Mouse (Mus musculus): ENCODE results near the gene Phlda2.

- TF ChIP-seq CTCF (conservative IDR thresholded peaks at IDR 0.05; ENCODE audit: low read length) = no peak
- no peak for TF ChIP-seq NANOG (IDR thresholded peaks at IDR 0.05; ENCODE audit: borderline replicate concordance, low read length)
- no peak for TF ChIP-seq POU5F1 (IDR thresholded peaks at IDR 0.05; ENCODE audit: borderline replicate concordance, low read length)
Measured at GRCm38 (mm10) chr7:143536251-143536650, 33.3 kb upstream of the Phlda2 start.

All from E14TG2a.4 (cell line).